Mouse (Mus musculus) limb, embryonic 11.5 days (tissue): Measurements from ENCODE around the gene Rpl13. TPM values are rescaled to one million over a fixed set of nuclear protein-coding genes. Genes with fewer than 3 reads are reported as not detected.

Experiments
- ATAC-seq: fragments of 200-750 bp; cut with Nextera tagmentation; 2 replicates; pipeline ENCODE4 v1.8.0; 2017; ENCODE audit warnings: low read depth; ENCODE audit not compliant: insufficient number of reproducible peaks, low FRiP score, low TSS enrichment
- DNase-seq: peaks from one replicate; pipeline ENCODE4 v3.0.0-alpha.2; 2015; ENCODE audit warnings: low spot score
- H3K27ac ChIP-seq: fragments of 300-500 bp; sonication (generic); replicated peaks from 2 replicates; pipeline ENCODE4 v1.5.1; 2014; ENCODE audit warnings: low read depth, mild to moderate bottlenecking, low read length
- H3K27me3 ChIP-seq: fragments of 300-500 bp; sonication (generic); 2 replicates; pipeline ENCODE4 v1.6.1; 2014; ENCODE audit warnings: mild to moderate bottlenecking, low read length, mixed read lengths; ENCODE audit not compliant: control insufficient read depth, insufficient read depth
- H3K36me3 ChIP-seq: fragments of 300-500 bp; sonication (generic); 2 replicates; pipeline ENCODE4 v1.6.1; 2014; ENCODE audit warnings: mild to moderate bottlenecking, low read length, moderate library complexity, mixed read lengths; ENCODE audit not compliant: control insufficient read depth, insufficient read depth
- H3K4me1 ChIP-seq: fragments of 300-500 bp; sonication (generic); 2 replicates; pipeline ENCODE4 v1.6.1; 2014; ENCODE audit warnings: low read length, mixed read lengths; ENCODE audit not compliant: control insufficient read depth, insufficient read depth
- H3K4me2 ChIP-seq: fragments of 300-500 bp; sonication (generic); 2 replicates; pipeline ENCODE4 v1.6.1; 2014; ENCODE audit warnings: low read depth, mild to moderate bottlenecking, moderate library complexity; ENCODE audit not compliant: severe bottlenecking
- H3K4me3 ChIP-seq: fragments of 300-500 bp; sonication (generic); 2 replicates; pipeline ENCODE4 v1.5.1; 2014; ENCODE audit warnings: low read depth, low read length
- H3K9ac ChIP-seq: fragments of 300-500 bp; sonication (generic); 2 replicates; pipeline ENCODE4 v1.6.1; 2014; ENCODE audit warnings: mild to moderate bottlenecking, low read length
- H3K9me3 ChIP-seq: fragments of 300-500 bp; sonication (generic); 2 replicates; pipeline ENCODE4 v1.6.1; 2016; ENCODE audit warnings: low read length; ENCODE audit not compliant: control insufficient read depth
- WGBS: fragments of 180-500 bp; shearing (Covaris S2); extraction: QIAGEN DNeasy Blood & Tissue Kit; methylation state at CpG from one replicate; pipeline ENCODE4 v1.1.7; 2014; 5-methylcytosine and 5-hydroxymethylcytosine counted together
- microRNA-seq: library from miRNA; unstranded; fragments of <30 nt; microRNA quantifications from one replicate; pipeline ENCODE4, GENCODE M21; 2016
- polyA plus RNA-seq: library from polyadenylated mRNA; unstranded; fragments of >200 nt; fragmentation: Nextera tagmentation; extraction: Ambion mirVana; gene quantifications from 2 replicates; pipeline ENCODE4 v1.2.1, GENCODE M21; 2014

Rpl13 gene
- polyA plus RNA-seq, 1 experiment from 2014 or later: 1,655 TPM

- DNase-seq (peak; percentile 52), ATAC-seq (no peak)
- Histone ChIP-seq H3K27me3 (no peaks in the 10 kb centered on the region), H3K9ac (no peak overlapping the region), H3K4me3 (no peak overlapping the region), H3K4me1 (no peaks in the 10 kb centered on the region), H3K36me3 (no peaks in the 10 kb centered on the region), H3K9me3 (no peaks in the 10 kb centered on the region), H3K4me2 (no peak overlapping the region), H3K27ac (no peak overlapping the region)
- WGBS: 61% methylated on average over 6 of the region's 6 CpGs
Observed at GRCm38 (mm10) chr8:123145279-123145678, 43.1 kb downstream of the Rpl13 start.

GRCm38 (mm10) chr8:123146390-123146789 is 44.2 kb downstream of the Rpl13 start:
- H3K27ac ChIP-seq: no peak overlapping the region
- H3K36me3 ChIP-seq: no peaks in the 10 kb centered on the region
- ATAC-seq (no peak), DNase-seq (no peak)
- no peak overlapping the region for H3K9ac ChIP-seq
- no peaks in the 10 kb centered on the region for H3K9me3 ChIP-seq
- no peaks in the 10 kb centered on the region for H3K27me3 ChIP-seq
- H3K4me2 ChIP-seq: no peak overlapping the region
- H3K4me3 ChIP-seq: no peak overlapping the region
- H3K4me1 ChIP-seq: no peaks in the 10 kb centered on the region
- 85% methylated on average over 7 of the region's 7 CpGs for WGBS

GRCm38 (mm10) chr8:123150737-123151171 is 48.6 kb downstream of the Rpl13 start:
- H3K4me2 ChIP-seq: no peak overlapping the region
- WGBS: 85% methylated on average over 9 of the region's 9 CpGs

More at GRCm38 (mm10) chr8:123150737-123151171, 48.6 kb downstream of the Rpl13 start:
- Histone ChIP-seq H3K36me3 (no peaks in the 10 kb centered on the region), H3K27me3 (no peaks in the 10 kb centered on the region), H3K9me3 (no peaks in the 10 kb centered on the region), H3K4me1 (no peaks in the 10 kb centered on the region), H3K4me3 (no peak overlapping the region), H3K9ac (no peak overlapping the region), H3K27ac (no peak overlapping the region)
- ATAC-seq (no peak), DNase-seq (no peak)

Small RNA genes lying within 50 kb of the gene (microRNA-seq; reads per million reads assigned to microRNA genes)
- not detected for gene Mir7079
- not detected for gene Mir7080

Other genes with a start within 250 kb of the Rpl13 start
- gene Ankrd11, start 60.1 kb upstream of the Rpl13 start, polyA plus RNA-seq: 84.6 and 98.3 TPM in 2 replicates
- 45.0 and 45.4 TPM in 2 replicates for gene Spg7, start 39.4 kb upstream of the Rpl13 start, polyA plus RNA-seq
- 0.57 and 0.82 TPM in 2 replicates for gene Cpne7, start 15.0 kb downstream of the Rpl13 start, polyA plus RNA-seq
- gene Sult5a1, start 56.0 kb downstream of the Rpl13 start, polyA plus RNA-seq: 6.8 and 8.5 TPM in 2 replicates
- gene Dpep1, start 83.9 kb downstream of the Rpl13 start, polyA plus RNA-seq: 2.9 and 3.1 TPM in 2 replicates
- gene Chmp1a, start 110.4 kb downstream of the Rpl13 start, polyA plus RNA-seq: 94.4 and 95.1 TPM in 2 replicates
- gene Spata33, start 110.5 kb downstream of the Rpl13 start, polyA plus RNA-seq: 3.3 and 3.4 TPM in 2 replicates
- gene Cdk10, start 122.5 kb downstream of the Rpl13 start, polyA plus RNA-seq: 34.2 and 36.5 TPM in 2 replicates
- 0.87 and 1.2 TPM in 2 replicates for gene Spata2l, start 133.9 kb downstream of the Rpl13 start, polyA plus RNA-seq
- 18.8 and 22.2 TPM in 2 replicates for gene Zfp276, start 151.8 kb downstream of the Rpl13 start, polyA plus RNA-seq
- gene Vps9d1, start 152.0 kb downstream of the Rpl13 start, polyA plus RNA-seq: 24.0 and 25.6 TPM in 2 replicates
- gene Fanca, start 216.2 kb downstream of the Rpl13 start, polyA plus RNA-seq: 38.9 and 39.2 TPM in 2 replicates
- 0.95 and 1.9 TPM in 2 replicates for gene Spire2, start 230.4 kb downstream of the Rpl13 start, polyA plus RNA-seq